Mouse (Mus musculus) retina, postnatal 1 day (tissue): ENCODE measurements around the gene Spock1.

Source experiments
- DNase-seq: peaks from one replicate; pipeline ENCODE4 v3.0.0-alpha.2; 2012

Gene Spock1

DNA sequence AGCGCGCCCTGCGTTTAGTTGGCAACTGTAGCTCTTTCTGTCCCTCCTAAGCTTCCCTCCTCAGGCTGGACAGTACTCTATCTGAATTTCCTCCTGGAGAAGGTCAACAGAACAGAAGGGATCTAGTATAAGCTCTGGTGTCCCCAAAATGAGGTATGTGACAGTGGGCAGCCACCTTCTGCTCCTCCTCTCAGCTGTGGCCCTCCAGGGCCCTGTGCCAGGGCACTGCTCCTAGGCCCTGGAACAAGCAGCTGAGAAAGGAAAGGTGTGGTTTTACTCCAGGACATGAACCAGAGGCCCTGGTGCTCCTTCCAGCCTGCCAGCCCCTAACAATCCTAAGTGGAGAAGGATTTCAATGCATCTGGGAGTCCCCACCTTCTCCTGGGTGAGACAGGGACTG lies 51.1 kb downstream of the Spock1 start:
- no peak for DNase-seq

DNA sequence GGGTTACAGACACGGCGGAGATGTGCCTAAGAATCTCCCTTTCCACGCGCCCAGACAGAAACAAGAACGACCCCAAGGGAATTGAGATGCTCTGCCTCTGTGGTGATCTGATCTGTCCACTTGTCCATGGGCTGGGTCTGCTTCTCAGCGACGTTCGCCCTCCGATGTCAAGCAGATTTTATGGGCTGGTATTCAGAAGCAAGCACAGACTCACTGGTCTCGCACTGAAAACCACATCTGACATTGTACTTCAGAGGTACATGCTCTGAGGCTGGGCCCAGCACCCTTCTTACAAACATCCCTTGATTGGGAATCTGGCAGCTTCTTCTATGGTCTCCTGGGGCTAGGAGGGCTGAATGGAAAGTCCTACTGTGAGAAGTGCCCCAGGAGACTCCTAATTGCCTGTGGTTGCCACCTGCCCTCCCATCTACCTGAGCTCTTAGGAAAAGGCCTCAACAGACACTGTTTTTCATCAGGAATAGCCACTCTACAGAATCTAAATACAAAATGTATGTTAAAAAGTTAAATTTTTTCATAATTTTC lies 51.8 kb downstream of the Spock1 start:
- no peak for DNase-seq

DNA sequence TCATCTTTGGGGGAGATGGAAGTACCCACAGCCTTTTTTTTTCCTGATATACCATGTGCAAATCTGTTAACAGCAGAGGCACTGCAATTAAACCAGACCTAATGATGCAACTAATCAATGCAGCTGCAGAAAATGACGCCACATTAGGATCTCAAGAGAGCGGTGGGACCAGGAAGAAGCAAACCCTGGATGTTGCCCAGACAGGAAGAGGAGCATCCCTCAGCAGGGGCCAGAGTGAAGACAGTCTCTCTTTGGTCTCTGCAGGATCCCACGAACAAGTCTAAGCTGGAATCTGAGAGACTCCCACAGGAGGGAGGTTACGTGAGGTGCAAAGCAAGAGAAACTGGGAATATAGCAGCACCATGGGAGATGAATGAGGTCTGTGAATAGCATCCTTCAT lies 52.4 kb downstream of the Spock1 start:
- no peak for DNase-seq

DNA sequence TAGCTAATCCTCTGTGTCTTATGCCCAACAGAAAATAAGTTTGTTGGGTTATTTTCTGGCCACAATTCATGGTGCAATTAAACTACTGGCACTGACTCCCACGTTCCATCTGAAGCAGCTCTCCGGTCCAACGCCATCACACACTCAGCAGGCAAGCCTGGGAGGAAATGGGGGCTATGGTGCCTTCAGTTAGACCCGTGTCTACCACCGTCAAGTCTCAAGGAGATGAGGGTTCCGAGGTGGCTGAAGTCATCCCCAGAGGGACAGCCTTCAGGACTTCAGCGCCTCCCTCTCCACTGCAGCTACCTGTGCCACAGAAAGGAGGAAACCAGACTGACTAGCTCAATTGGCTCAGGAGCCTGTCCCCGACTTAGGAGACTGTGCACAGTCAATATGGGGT lies 53.7 kb downstream of the Spock1 start:
- no peak for DNase-seq

DNA sequence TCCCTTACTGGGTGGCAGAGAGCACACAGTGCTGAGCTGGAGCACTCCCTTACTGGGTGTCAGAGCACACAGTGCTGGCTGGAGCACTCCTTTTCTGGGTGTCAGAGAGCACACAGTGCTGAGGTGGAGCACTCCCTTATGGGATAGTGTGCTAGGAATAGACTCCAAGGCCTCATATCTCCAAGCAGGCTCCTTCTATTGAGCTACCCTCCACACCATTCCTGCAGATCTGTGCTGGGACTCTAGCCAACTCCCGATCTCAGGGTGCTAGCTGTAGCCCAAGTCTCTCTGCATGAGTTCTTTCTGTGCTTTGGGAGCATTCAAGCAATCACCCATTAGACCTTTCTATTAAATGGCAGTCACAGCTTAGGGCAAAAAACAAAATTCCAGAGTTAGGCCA lies 54.5 kb downstream of the Spock1 start:
- no peak for DNase-seq

DNA sequence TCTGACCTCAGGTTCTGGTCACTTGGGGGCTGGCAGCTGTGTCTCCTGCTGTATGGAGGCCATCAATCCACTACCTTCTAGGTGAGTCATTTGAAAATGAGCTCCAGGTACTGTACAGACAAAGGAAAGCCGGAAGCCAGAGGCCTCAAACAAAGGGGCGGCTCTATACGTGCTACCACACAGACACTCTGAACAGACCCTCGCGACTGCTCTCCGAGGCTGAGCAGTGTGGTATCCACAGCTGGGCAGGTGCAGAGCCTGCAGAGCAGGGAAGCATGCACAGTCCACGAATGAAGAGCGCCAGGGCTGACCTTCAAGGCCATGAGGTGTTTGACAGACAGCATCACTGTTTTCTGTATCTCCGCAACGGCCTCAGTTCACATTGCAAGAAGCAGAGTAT lies 55.0 kb downstream of the Spock1 start:
- no peak for DNase-seq

DNA sequence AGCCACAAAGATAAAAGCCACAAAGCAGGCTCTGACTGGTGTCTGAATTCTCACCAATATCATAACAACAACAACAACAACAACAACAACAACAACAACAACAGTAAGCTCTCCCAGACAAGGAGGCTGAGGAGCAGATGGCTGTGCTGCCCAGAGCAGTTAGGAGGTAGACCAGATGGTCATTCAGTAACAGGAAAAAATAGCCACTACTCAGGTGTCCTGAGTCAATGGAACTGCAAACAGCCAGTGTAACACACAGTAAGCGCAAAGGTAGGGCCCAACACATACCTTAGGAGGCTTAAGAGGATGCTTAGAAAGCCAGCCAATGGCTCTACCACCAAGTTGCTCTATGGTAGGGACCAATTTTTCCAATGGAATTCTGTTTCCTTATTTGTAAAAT lies 59.2 kb downstream of the Spock1 start:
- no peak for DNase-seq

DNA sequence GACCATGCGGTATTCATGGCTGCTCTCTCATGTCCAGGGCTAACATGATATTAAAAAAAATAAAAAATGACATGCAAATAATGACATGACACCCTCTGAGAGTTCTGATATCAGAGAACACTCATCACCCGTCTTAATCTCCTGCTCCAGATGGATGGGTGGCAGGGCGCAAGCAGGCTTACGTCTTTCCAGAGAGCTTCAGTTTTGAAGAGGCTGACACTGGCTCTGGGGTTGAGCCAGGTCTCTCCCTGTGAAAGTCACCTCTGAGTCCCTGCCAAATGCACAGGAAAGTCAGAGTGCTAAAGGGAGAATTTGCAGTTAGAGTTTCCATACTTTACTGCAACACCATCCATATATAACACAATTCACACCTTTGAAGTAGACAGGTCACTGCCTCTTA lies 61.0 kb downstream of the Spock1 start:
- no peak for DNase-seq

DNA sequence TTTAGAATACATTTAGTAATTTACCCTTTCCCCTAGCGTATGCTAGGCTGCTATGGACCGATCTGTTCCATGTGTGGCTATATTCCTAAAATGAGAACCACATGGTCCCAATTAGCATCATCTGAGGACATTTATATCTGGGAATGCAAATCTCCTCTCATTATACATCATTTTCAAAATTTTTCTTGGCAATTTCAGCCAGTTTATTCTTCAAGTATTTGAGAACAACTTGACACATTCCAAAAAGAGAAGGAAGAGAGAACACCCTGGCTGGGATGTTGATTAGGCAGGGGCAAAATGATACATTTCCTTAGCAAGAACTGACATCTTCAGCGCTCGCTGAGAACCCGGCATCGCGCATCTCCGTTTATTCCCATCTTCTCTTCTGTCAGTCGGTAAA lies 61.7 kb downstream of the Spock1 start:
- DNase-seq: no peak

DNA sequence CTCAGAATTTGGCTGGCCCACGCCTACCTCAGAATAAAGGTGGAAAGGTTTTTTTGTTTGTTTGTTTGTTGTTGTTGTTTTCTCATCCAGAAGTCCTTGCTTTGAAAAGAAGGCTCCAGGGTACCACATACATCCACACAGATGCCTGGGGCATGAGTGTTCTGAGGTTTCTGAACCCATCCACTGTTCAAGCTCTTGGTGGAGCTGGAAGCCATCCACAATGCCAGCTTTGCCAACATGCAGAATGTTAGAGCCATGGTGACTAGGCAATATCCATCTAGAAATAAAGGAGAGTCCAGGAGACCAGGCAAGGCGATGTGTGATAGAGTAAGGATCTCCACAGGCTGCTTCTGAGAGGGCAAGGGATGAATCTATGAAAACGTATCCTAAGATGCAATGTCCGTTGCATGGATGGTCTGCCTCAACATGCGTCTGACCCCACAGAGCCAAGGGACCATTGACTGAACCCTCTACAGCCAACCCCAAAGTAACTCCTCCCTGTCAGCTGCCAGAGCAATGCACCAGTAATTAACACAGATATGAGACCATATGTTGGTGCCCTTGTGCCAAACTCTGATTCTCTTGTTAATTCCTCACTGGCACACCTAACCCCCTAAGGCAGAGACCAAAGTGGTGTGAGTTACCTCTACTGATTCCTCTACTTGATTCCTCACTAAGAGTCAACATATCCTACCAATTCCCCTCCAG lies 66.8 kb downstream of the Spock1 start:
- DNase-seq: no peak

DNA sequence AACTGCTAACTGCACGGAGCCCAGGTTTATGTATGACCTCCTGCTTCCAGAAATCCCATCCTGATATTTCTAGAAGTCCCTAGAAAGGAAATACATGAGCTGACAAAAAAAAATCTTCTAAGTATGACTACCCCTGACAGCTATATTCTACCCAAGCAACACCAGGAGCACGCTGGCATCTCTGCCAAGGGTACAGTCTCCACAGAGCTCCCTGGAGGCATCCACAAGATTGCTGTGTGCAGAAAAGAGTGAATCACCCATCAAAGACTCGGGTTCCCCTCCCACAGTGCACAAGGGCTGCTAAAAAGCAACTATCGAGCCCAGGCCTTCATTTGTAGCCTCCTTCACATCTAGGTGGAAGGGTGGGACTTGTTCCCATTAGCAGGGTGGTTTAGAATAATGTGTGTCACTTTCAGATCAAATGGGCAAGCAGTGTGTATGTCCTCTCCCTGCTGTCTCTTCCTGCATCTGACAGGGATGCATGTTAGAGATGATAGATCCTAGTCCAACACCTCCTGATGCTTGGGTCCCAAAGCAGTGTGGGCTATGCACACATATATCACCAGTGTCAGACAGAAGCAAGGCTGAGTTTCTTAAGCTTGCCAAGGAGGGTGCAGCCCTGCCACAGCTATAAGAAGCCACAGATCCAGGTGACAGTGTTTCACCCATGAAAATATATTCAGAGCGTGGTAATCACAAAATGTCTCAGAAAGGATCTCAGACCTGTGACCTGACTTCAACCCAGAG lies 70.3 kb downstream of the Spock1 start:
- no peak for DNase-seq

DNA sequence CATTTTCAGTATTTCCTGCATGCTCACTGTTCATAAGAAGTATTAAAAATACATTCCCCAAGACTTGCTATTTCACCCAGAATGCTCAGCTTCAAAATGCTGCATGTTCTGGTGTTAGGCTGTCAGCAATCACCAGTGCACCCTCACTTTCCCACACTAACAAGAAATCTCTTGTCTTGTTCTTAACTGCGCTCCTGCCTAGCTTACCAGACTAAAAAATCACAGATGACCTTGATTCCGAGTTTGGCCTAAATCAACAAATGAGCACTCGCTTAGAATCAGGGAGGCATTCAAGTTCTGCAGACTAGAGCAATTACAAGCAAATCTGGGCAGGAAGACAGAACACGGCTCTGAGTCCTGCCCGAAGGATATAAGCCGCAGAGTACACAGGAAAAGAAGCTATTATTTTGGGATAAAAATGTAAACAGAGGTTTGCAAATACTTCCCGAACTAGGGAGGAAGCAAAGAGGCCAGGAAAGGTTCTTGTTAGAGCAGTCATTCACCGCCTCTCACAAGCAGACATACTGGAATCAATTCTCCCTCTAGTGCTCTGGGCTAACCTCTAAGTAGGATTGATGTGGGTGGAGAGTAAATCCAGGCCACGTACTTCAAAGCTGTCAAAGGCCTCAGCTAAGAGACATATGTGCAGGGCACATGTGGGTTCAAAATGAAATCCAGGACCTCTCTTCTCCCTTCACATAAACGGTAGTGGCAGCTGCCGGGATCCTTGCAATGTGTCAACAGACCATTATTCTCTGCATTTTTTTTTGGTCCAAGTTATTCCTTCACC lies 76.6 kb downstream of the Spock1 start:
- DNase-seq: peak; percentile 12

DNA sequence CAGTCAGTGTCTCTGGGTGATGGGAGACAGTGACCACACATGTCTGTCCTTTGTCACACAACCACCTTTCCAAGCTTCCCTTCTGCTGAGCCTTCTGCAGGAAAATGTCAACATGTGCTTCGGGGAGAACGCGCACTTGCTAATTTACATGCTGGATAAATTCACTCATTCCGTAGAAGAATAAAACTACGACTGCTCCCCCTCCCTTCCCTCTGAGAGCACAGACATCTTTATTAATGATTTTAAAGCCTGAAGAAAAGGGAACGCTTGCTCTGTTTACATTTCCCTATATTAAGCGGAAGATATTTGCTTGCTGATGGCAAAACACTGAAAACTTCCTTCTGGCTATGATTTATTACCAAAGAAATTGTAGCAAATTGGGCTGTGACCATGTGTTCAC lies 77.2 kb downstream of the Spock1 start:
- DNase-seq: no peak

DNA sequence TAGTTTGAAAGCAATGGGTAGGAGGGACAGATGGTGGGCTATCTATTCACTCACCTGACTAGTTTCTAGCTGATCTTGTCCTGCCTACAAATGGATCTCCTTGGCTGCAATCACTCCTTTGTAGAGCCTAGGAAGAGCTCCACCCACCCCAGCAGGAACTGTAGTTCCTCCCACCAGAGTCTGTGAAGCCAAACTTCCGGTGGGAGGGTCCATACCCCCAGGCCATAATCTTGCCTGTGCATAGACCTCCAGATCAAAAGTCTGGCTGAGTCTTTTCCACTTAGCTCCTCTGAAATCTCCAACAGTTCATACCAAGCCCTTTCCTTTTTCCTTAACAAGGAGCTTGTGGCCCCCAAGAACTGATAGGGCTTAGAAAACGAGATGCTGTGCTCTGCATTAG lies 78.0 kb downstream of the Spock1 start:
- DNase-seq: no peak

DNA sequence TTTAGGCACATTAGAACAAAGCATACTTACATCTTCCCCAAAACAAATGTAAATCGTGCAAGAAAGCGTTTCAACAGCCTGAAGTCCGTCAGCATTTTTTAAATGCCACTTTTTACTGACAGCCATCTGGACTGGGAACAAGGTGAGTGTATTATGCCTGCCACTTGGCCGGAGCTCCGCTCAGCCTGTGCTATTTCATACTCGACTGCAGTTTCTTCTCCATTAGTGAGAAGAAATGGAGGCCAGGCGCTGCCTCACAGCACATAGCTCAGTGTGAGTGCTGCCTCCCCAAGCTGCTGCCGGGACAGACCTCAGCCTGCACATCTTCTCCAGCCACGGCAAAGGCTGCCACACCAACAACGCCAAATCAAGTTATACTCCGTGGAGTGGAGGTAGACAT lies 91.9 kb downstream of the Spock1 start:
- no peak for DNase-seq

DNA sequence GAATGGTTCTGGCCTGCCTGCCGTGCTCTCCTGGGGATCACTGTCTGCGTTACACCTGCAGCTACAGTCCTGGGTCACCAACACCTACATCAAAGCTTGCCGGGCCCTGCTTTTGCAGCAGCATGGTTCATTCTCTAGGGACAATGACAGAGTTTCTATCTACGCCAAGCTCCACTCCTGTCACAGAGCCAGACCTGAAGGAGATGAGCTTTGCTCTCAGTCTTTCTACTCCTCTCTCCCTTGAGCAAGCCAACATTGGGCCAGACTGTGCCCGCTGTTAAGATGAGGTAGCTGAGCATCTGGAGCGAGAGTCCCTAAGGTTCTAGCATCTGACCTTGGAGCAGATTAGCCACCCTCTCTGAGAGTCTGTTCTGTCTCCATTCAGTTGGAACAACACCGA lies 95.5 kb downstream of the Spock1 start:
- DNase-seq: no peak

DNA sequence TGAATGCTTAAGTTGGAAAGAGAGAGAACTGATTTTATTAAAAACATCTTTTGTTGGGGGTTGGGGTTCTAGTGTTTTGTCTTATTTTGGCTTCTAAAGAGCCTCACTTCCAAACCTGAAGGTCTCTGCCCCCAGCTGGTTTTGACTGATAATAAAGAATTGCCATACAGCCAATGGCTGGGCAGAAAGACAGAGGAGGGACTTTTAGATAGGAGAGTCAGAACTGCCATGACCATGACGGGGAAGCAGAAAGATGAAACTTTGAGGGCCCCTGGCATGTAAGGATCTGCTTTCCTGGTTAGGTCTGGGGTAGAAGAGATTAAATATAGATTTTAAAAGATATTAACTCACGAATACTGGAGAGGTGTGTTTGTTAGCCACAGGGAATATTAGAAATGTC lies 96.9 kb downstream of the Spock1 start:
- no peak for DNase-seq

DNA sequence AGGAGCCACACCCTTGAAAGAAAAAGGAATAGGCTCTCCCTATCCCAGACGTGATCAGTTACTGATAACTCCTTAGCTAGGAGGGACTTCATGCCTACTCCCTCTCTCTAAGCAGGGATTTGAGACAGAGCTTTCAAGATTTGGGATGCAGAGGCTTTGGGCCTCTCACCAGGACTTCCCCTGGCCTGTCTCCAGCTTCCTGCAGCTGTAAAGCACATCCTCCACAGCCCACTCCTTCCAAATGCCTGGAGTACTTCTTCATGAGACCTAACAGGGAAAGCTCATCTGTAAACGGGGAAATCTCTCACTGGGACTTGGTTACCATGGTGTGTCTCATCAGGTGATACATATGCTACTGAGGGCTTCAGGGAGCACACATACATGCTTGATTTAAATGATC lies 97.3 kb downstream of the Spock1 start:
- DNase-seq: no peak

DNA sequence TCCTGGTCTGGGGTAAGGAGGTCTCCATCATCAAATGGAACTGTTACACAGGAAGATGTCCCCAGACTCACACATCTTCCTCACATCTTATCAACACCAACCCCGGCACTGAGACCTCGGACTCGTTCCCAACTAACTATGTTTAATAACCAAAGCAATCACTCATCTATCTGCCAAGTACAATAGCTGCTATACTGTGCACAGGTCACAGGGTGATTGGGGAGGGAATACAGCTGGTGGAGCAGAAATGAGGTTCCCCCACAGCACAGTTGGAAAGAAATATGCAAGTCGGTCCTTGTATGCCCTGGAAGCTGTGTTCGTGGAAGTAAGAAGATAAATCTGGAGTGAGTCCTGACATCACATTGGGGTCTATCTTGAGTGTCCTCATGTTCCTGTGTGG lies 98.0 kb downstream of the Spock1 start:
- DNase-seq: no peak

DNA sequence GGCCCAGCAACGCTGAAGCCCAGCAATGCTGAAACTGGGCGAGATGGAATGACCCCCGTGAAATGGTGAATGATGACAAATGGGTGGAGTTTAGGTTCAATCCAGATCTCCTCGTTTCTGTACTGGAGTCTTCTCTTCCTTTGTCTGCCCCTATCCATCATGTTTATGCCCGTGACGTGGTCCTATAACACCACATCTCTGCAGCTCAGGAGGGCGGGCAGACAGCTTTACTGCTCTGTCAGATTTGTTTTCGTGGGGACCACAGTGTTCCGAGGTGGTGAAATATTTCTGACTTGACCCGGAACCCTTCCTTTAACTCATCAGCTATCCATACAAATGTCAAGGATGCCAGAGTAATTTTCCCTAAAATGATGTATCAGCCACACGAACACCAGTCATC lies 98.5 kb downstream of the Spock1 start:
- DNase-seq: no peak

DNA sequence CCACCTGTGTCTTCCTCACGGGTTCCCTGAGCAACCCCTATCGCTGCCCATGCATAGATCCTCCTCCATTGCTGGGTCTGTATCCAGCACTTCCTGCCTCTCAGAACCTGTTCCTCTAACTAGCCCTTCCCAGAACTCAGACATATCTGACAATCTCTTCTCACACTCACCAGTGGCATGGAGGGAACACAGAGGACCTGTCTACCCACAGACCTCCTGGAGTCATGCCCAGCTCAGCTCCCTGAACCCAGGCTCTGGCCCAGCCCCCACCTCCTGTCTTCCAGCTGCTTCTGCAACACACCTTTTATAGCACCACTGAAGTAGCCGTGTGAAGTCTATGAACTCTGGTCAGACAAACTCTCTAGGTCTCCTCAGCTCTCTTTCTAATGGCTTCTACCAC lies 101.3 kb downstream of the Spock1 start:
- DNase-seq: no peak

DNA sequence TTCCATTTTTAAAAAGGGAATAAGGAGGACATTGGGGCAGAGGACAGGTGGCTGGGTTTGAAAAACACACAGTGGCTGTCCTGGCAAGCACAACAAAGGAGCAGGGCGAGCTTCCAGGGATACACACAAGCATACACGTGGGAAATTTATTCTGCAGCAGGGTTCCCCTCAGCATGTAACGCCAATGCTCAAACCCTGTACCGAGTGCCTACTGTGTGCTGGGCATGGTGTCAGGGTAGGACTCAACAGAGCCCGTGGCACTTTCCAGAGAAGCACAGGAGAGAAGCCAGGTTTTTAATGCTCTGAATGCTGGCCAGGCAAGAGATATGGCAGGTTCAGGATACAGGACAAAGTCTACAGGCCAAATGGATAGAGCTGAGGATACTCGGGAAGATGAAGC lies 101.8 kb downstream of the Spock1 start:
- no peak for DNase-seq

DNA sequence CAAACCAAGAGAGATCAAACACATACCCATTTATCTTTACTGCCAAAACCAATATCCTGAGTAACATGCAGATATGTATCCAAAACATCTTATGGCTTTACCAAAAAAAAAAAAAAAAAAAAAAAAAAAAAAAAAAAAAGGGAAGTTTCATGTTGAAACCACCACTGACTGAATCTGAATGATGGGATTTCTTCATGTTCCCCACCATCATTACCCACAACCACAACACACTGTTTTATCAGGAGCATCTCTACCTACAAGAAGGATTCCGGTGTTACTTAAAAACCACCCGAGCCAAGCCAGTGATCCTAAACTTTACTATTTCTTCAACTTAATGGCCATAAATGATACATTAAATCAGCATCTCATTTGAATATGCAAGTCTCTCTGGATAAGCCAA lies 109.5 kb downstream of the Spock1 start:
- no peak for DNase-seq
